Mouse (Mus musculus) bone marrow, adult 2 months (tissue): ENCODE results near the gene H2-DMb1. TPM values are rescaled to one million over a fixed set of nuclear protein-coding genes. Genes with fewer than 3 reads are reported as not detected.

ENCODE experiments used
- H3K27ac ChIP-seq: fragments of 200-500 bp; 2 replicates; pipeline ENCODE4 v1.5.1; 2012; ENCODE audit warnings: low read depth, mild to moderate bottlenecking, control low read depth, inconsistent platforms, low read length; ENCODE audit not compliant: control insufficient read depth, poor library complexity, insufficient read depth
- H3K4me1 ChIP-seq: fragments of 200-500 bp; 2 replicates; pipeline ENCODE4 v1.6.1; 2011; ENCODE audit warnings: low read length; ENCODE audit not compliant: control insufficient read depth, insufficient read depth
- H3K4me3 ChIP-seq: fragments of 200-500 bp; replicated peaks from 2 replicates; pipeline ENCODE3; 2011; ENCODE audit warnings: mild to moderate bottlenecking, low read depth, low read length, control low read depth; ENCODE audit not compliant: control insufficient read depth
- CTCF ChIP-seq: fragments of 200-500 bp; IDR thresholded peaks from 2 replicates; pipeline ENCODE4 v1.5.1; 2011; ENCODE audit warnings: low read length, control low read depth; ENCODE audit not compliant: control insufficient read depth, insufficient read depth
- POLR2A ChIP-seq: fragments of 200-500 bp; IDR thresholded peaks from 2 replicates; pipeline ENCODE4 v1.6.1; 2011; ENCODE audit warnings: low read depth, mild to moderate bottlenecking, control low read depth, low read length, borderline replicate concordance; ENCODE audit not compliant: control insufficient read depth
- WGBS: fragments of 180-500 bp; shearing (Covaris S2); methylation state at CpG from one replicate; pipeline ENCODE4 v1.1.7; 2018; 5-methylcytosine and 5-hydroxymethylcytosine counted together
- polyA plus RNA-seq: library from polyadenylated mRNA; stranded (reverse); fragments of >200 nt; gene quantifications from 2 replicates; pipeline ENCODE4 v1.2.4, GENCODE M21; 2011; ENCODE audit warnings: low replicate concordance; ENCODE audit not compliant: missing spikeins, insufficient read depth, insufficient read length

The H2-DMb1 gene
- 42.1 and 59.8 TPM in 2 replicates for polyA plus RNA-seq

DNA sequence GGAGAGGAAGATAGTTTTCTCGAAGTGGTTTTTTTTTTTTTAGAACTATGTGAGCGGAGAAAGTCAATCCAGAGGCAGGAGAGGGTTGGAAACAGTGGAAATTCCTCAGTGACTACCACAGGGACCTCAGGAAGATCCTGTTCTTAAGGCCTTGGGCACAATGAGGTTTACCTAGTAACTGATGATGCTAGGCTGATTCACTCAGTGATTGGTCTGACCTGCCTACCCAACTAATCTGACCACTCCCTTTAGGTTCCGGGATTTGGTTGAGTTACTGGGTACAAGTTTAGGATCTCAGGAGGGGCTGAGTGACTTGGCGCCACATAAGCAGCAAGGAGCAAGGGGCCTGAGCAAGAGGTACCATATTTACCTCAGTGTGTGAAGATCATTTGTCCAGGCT lies at the start of gene H2-DMb1:
H2-DMb1 (plus strand) TSS at position 150 of the 400 bp plus-strand sequence.
- H3K27ac ChIP-seq = peak within 1 kb of the TSS; percentile 63
- WGBS = 21% methylated on average over 4 of the region's 4 CpGs
- no peak within 1 kb of the TSS for H3K4me3 ChIP-seq
- peaks cover under 1% of the 10 kb centered on the region for H3K4me1 ChIP-seq
- TF ChIP-seq CTCF (no peak), POLR2A (no peak)

DNA sequence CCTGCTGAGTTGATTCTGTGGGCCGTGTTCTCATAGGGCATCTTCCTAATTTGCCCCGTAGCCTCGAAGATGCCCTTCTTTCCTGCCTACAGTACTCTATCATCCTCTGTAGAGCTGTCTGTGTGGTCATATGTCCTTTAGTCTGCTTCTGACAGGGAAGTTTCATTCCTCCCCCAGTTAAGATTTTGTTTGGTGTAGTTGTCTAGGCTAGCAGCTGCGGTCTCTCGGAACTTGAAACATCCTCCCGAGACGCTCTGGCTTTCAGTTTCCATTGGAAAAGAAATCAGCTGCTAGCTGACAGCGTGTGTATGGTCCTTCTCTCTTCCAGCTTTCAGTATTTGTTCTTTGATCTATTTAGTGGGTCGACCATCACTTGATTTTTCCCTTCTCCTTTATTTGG lies 48.1 kb upstream of the H2-DMb1 start:
- peaks cover 3% of the 10 kb centered on the region; the same call in 1 of the 2 replicates for H3K4me1 ChIP-seq
- H3K4me3 ChIP-seq = no peak overlapping the region
- no peak for TF ChIP-seq POLR2A
- TF ChIP-seq CTCF = no peak
- WGBS = 85% methylated on average over 9 of the region's 9 CpGs
- H3K27ac ChIP-seq = no peak overlapping the region

DNA sequence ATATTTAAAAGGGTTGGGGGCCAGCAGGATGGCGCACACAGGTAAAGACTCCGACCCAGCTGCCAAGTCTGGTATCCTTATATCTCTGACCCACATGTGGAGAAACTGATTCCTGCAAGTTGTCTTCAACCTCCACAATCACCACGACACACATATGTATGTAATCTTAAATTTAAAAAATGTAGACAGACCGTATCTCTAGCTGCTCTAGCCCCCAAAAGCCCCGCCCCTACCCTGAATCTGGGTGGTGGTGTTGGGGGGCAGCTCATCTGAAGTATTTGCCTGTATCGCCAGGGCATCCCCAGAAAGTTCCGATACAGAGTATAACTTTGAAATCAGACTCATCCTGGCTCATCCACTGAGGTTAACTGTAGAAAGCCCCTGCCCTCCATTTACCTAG lies 46.3 kb upstream of the H2-DMb1 start:
- Histone ChIP-seq H3K4me1 (peaks cover 3% of the 10 kb centered on the region; the same call in 1 of the 2 replicates), H3K4me3 (no peak overlapping the region), H3K27ac (no peak overlapping the region)
- TF ChIP-seq POLR2A (no peak), CTCF (no peak)
- WGBS = 84% methylated on average over 7 of the region's 7 CpGs

DNA sequence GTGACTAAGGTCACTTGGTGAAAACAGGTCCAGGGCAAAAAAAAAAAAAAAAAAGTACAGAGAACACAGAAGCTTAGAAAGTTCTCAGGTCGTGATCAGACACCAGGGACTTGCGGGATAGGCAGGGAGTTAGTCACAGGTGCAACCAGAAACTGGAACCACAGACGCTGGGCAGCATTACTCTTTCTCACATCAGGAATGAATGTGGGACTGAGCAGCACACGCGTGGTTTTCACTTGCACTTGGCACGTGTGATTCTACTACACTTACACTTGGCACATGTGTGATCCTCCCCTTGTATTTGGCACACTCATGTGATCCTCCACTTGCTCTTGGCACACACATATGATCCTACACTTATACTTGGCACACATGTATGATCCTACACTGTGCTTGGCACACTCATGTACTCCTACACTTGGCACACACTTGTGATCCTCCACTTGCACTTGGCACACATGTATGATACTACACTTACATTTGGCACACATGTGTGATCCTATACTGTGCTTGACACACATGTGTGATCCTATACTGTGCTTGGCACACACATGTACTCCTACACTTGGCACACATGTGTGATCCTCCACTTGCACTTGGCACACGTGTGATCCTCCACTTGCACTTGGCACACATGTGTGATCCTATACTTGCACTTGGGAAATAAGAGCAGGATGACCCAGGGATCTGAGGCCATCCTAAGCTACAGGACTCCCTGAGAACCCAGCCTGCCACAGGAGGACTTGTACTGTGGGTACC lies 45.6 kb upstream of the H2-DMb1 start:
- whole genome bisulfite sequencing = 82% methylated on average over 7 of the region's 7 CpGs
- H3K4me1 ChIP-seq = peaks cover under 1% of the 10 kb centered on the region; the same call in 1 of the 2 replicates
- no peak overlapping the region for H3K27ac ChIP-seq
- H3K4me3 ChIP-seq = no peak overlapping the region
- TF ChIP-seq CTCF (no peak), POLR2A (no peak)

DNA sequence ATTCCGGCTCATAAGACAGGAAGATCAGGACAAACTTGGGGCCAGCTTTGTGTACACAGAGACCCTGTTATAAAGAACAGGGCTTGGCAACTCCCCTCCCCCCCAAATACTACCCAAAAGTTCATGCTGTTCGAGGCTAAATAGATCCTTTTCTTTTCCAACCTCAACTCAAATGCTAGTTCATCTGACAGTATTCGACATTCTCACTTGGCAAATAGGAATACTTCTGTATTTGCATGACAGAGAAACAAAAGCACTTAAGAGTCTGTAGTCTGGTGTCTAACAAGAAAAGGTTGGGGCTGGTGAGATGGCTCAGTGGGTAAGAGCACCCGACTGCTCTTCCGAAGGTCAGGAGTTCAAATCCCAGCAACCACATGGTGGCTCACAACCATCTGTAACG lies 44.4 kb upstream of the H2-DMb1 start:
- TF ChIP-seq POLR2A = no peak
- TF ChIP-seq CTCF = no peak
- no peaks in the 10 kb centered on the region; the same call in 1 of the 2 replicates for H3K4me1 ChIP-seq
- WGBS = 79% methylated on average over 5 of the region's 6 CpGs
- H3K4me3 ChIP-seq = no peak overlapping the region
- H3K27ac ChIP-seq = no peak overlapping the region

DNA sequence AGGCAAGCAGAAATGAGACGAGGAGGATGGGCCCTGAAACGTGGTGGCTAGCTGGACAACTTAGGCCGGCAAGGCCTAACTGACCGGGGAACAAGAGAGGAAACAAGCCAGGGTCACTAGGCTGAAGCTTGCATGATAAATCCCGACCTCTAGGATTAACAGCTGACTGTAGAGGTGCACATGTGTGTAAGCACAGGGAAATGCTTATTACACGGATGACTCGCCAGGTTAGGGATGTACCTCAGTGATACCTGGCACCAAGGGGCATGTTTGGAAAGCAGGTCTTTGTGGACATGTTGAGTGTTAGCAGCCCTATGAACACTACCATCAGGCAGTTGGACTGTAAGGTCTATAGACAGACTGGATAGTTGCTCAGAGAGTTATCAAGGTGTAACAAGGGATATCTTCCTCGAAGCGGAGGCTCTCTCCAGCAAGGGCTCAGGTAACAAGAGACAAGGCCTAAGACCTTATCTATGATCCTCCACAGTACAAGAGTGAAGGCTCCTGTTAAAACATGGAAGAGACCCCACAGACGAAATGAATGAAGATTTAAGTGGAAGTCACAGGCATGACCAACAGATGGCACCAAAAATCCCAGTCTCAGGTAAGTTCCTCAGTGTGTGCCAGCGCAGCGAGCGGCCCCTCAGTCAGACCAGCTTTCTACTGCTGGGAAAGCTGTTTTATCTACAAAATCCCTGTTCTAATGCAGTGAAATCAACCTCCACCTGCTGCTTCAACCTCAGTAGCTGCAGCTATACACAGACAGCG lies 43.6 kb upstream of the H2-DMb1 start:
- Histone ChIP-seq H3K4me3 (no peak overlapping the region), H3K27ac (no peak overlapping the region), H3K4me1 (no peaks in the 10 kb centered on the region)
- 73% methylated on average over 14 of the region's 14 CpGs for WGBS
- no peak for TF ChIP-seq POLR2A
- TF ChIP-seq CTCF = peak; percentile 25; the same call in 1 of the 2 replicates

DNA sequence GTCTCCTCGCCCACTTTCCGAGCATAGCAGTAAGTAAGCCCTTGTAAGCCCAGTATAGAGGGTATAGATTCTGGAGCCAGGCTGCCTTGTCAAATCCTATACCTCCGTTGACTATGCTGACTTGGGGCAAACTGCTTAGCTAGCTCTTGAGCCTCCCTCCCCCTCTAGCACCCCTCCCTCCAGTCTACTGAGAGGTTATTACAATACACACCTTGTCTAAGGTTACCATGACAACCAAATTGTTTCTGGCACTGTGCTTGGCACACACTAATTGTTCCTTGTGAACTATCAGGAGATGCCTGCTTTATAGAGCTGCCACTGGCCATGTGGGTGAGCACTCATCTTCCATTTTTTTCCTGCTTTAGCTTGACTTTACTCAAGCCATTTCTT lies 43.1 kb upstream of the H2-DMb1 start:
- 65% methylated on average over 3 of the region's 3 CpGs for whole genome bisulfite sequencing
- Histone ChIP-seq H3K27ac (no peak overlapping the region), H3K4me1 (no peaks in the 10 kb centered on the region), H3K4me3 (no peak overlapping the region)
- TF ChIP-seq CTCF (no peak), POLR2A (no peak)

DNA sequence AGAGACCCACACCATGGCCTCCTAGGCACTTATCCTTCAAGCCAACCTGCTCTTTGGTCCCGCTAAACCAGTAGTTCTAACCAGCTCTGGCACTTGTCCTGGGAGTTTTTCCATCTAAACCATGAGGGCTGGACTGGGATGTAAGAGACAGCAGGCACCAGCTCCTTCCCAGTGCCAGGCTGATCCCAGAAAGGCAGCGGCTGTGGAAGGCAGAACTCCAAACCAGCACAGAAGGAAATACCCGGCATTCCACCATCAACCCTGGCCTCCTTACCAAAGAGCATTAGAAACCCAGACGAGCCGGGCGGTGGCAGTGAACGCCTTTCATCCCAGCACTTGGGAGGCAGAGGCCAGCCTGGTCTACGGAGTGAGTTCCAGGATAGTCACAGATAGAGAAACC lies 42.6 kb upstream of the H2-DMb1 start:
- TF ChIP-seq POLR2A (no peak), CTCF (no peak)
- H3K4me1 ChIP-seq = no peaks in the 10 kb centered on the region
- 90% methylated on average over 8 of the region's 8 CpGs for WGBS
- H3K4me3 ChIP-seq = no peak overlapping the region
- no peak overlapping the region for H3K27ac ChIP-seq
